In the genomic region with DNA sequence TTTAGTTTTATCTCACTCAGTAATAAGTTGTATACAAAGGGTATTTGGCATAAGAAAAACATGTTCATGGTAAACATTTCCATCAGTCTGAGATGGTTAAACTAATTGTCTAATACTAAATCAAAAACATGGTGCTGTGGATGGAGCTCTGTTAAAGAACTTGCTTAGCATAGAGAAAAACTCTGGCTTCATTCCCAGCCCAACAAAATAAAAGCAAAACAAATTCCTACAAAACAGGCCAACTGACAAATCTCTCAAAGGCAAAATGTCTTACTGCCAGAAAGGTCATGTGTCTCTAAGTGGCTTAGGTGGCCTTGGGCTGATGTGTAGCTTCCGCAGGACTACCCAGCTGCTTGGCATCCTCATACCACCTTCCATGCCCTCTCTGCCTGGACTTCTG, we compare ENCODE assay signal across 27 mouse cellular contexts.
DNase-seq lines count a peak whose midpoint lies in the region; ATAC-seq and TF ChIP-seq lines count a peak whose summit lies in the region.
"Had no signal": no experiment of that assay in that cellular context is flagged by ENCODE, and none has a peak within 500 bp of the region (broad histone marks: within the 10 kb centered on the region; RNA-seq: fewer than 3 reads in every experiment).

No protein-coding gene starts in this region.

- no peak for ATAC-seq in lung, embryonic 14.5 days (ENCODE audit: insufficient read depth)
- ATAC-seq: forebrain, embryonic 14.5 days; intestine, postnatal 0 days; midbrain, embryonic 13.5 days had no signal

- 75% methylated on average over 1 of the region's 1 CpGs for WGBS in lung, embryonic 14.5 days

- H3K4me1 ChIP-seq in lung, embryonic 14.5 days (ENCODE audit: insufficient read depth): no peaks in the 10 kb centered on the region
- H3K4me1 ChIP-seq: embryonic facial prominence, embryonic 15.5 days; heart, embryonic 10.5 days; heart, embryonic 15.5 days; liver, embryonic 13.5 days; megakaryocyte, embryonic 14.5 days; midbrain, embryonic 13.5 days; neural tube, embryonic 13.5 days had no signal

- no peak overlapping the region for H3K9ac ChIP-seq in lung, embryonic 14.5 days
- H3K9ac ChIP-seq: embryonic facial prominence, embryonic 15.5 days; heart, embryonic 15.5 days; liver, embryonic 13.5 days; midbrain, embryonic 13.5 days; neural tube, embryonic 13.5 days had no signal

- no peaks in the 10 kb centered on the region for H3K9me3 ChIP-seq in lung, embryonic 14.5 days (ENCODE audit: low read depth, low read length)
- H3K9me3 ChIP-seq: embryonic facial prominence, embryonic 15.5 days; heart, embryonic 10.5 days; heart, embryonic 15.5 days; liver, embryonic 13.5 days; midbrain, embryonic 13.5 days; neural tube, embryonic 13.5 days had no signal

- no peaks in the 10 kb centered on the region for H3K27me3 ChIP-seq in lung, embryonic 14.5 days (ENCODE audit: insufficient read depth, low read length)
- H3K27me3 ChIP-seq: embryonic facial prominence, embryonic 15.5 days; heart, embryonic 15.5 days; liver, embryonic 13.5 days; megakaryocyte, embryonic 14.5 days; midbrain, embryonic 13.5 days; neural tube, embryonic 13.5 days had no signal

- TF ChIP-seq CTCF in lung, embryonic 14.5 days (IDR thresholded peaks at IDR 0.05; ENCODE audit: low read depth): no peak

- no peak overlapping the region for H3K4me3 ChIP-seq in lung, embryonic 14.5 days (ENCODE audit: low read depth, low read length)
- H3K4me3 ChIP-seq: embryonic facial prominence, embryonic 15.5 days; heart, embryonic 10.5 days; heart, embryonic 15.5 days; liver, embryonic 13.5 days; megakaryocyte, embryonic 14.5 days; midbrain, embryonic 13.5 days; neural tube, embryonic 13.5 days had no signal

- H3K27ac ChIP-seq in lung, embryonic 14.5 days (ENCODE audit: low read depth): no peak overlapping the region
- H3K27ac ChIP-seq: embryonic facial prominence, embryonic 15.5 days; heart, embryonic 10.5 days; heart, embryonic 15.5 days; liver, embryonic 13.5 days; midbrain, embryonic 13.5 days; neural tube, embryonic 13.5 days had no signal

- H3K4me2 ChIP-seq in lung, embryonic 14.5 days: no peak overlapping the region
- H3K4me2 ChIP-seq: embryonic facial prominence, embryonic 15.5 days; heart, embryonic 15.5 days; liver, embryonic 13.5 days; midbrain, embryonic 13.5 days; neural tube, embryonic 13.5 days had no signal

- peak; percentile 0 for DNase-seq in cerebellum, adult 9-10 months
- DNase-seq in cerebellum, postnatal 14 days: no peak
- DNase-seq in lung, embryonic 14.5 days: peak; percentile 62
- no peak for DNase-seq in lung, postnatal 4 days
- DNase-seq in adrenal gland, adult 8-10 months: peak; percentile 17
- DNase-seq in brain, adult 2 months (ENCODE audit: low read depth, low spot score): peak; percentile 25
- no peak for DNase-seq in urinary bladder, postnatal 25 days (ENCODE audit: low spot score)
- no peak for DNase-seq in thymus, postnatal 0 days (ENCODE audit: low spot score)
- DNase-seq: cerebellum, adult 8-10 months; gastrocnemius, postnatal 25 days; heart, adult 11 months; kidney, postnatal 36 days; layer of hippocampus, postnatal 36 days; left cerebral cortex, postnatal 4 days; liver, embryonic 13.5 days; lung, adult 2 months; lung, postnatal 36 days; retina, postnatal 1 day; right cerebral cortex, postnatal 14 days had no signal

- no peaks in the 10 kb centered on the region for H3K36me3 ChIP-seq in lung, embryonic 14.5 days (ENCODE audit: insufficient read depth)
- H3K36me3 ChIP-seq: embryonic facial prominence, embryonic 15.5 days; heart, embryonic 10.5 days; heart, embryonic 15.5 days; liver, embryonic 13.5 days; midbrain, embryonic 13.5 days; neural tube, embryonic 13.5 days had no signal

Comparison
In these comparisons a context has a peak if more than half of its experiments do, and no peak if none do; other contexts are left out.
1. DNase-seq: peak in cerebellum, adult 9-10 months (single experiment), lung, embryonic 14.5 days (single experiment), adrenal gland, adult 8-10 months (single experiment) and brain, adult 2 months (single experiment); none in cerebellum, postnatal 14 days (0 of 2), lung, postnatal 4 days (0 of 2), urinary bladder, postnatal 25 days (single experiment) and thymus, postnatal 0 days (single experiment).